Mouse (Mus musculus): ENCODE measurements around the gene Gm36028.

Gm36028 gene

DNA sequence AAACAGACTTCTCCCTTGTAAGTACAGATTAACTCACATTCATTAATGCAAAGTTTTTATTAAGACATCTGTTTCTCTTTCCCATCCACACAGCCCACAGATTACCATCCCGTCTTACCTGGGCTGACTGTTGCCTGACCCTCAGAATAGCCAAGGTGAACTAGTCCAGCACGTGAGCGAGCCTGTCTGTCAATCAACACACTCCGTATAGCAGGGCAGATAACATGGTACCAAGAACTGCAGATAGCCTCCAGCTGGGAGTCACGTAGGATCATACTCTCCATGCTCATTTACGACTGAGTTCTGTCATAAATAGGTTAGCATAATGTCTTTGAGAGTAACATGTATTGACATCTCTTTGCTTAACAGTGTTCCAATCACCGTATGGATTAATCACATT is at the start of gene Gm36028:
Gm36028 (minus strand) TSS at position 118 of the 400 bp plus-strand sequence.
- no peak for DNase-seq (ENCODE audit: inconsistent ontology term)

DNA sequence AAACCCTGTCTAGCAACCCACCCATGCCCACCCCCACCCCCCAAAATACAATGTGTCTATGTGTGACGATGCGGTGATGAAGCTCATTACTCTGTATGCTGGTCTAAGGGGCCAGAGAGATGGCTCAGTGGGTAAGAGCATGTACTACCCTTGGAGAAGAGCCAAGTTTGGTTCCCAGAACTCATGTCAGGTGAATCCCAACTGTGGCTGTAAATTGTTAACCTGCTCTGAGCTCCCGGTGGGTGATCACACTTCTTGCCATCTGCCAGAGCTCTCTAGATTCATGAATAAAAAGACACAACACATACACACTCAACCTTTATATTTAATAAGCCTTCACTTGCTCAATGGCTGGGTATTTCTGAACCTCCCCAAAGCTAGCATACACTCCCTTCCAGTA is 45.5 kb upstream of the Gm36028 start:
- no peak for DNase-seq (ENCODE audit: inconsistent ontology term)

DNA sequence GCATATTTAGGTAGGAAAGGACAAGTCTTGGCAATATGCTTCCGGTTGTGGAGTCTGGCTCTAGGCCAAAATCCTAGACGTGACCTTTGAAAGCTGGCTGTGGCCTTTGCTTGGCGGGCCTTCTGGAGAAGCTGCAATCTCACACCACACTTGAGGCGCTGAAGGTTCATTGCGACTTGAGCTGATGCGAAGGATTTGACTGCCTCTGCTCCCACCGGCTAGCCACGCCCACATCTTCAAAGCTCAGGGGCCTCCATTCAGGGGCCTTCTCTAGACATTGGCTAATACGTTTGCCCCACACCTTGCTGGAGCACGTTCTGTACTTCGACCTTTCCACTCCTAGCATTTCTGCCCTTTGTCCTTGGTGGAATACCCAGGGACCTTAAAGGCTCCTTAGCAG is 40.4 kb upstream of the Gm36028 start:
- DNase-seq (ENCODE audit: inconsistent ontology term), result no peak

DNA sequence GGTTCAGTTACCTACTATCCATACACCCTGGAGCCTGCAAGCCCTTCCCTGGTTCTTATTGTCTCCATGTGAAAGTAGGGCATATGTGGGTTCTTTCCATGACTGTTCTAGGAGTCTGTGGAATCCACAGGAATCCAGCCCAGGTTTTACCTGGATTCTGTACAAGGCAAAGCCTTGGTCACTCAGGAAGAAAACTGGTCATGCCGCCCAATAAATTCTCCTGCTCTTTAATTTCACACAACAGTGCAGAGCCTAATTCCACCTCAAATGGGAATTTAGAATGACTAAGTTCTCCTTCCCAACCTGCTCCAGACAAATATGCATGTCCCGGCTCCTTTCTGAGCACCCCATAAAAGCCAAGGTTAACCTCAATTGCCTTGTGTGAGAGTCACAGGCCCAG is 38.4 kb upstream of the Gm36028 start:
- no peak for DNase-seq (ENCODE audit: inconsistent ontology term)

DNA sequence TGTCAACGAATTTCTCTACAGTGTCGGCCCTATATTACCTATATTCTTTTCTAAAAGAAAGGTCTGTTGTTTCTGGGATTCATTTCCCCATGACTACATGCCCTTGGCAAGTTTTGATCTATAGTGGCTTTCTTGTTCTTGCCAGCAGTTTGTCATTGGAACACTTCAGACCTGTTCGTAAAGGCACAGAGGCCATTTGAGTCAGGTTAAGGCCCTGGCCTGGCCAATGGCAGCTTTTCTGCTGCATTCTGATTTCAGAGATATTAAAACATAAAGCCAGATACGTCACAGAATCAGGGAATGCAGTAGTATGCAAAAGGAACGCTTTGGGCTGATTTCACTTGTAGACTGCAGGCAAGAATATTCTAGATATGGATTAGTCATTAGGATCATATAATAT is 37.8 kb upstream of the Gm36028 start:
- DNase-seq (ENCODE audit: inconsistent ontology term), result no peak

DNA sequence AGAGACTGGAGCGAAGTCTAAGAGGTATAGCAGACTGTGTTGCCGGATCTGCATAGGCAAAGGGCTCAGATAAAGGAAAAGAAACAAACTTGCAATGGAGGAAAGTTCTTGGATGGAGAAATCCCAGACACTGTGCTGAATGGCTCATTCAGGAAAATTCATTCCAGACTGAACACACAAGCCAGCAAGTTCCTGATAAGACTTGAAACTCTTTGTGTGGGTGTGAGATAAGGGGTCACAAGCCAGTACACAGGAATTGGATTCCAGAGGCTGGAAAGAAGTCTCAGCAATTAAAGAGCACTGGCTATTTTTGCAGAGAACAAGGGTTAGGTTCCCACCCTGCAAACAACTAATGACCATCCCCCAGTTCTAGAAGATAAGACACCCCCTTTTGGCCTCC is 33.0 kb upstream of the Gm36028 start:
- DNase-seq (ENCODE audit: inconsistent ontology term), result no peak

DNA sequence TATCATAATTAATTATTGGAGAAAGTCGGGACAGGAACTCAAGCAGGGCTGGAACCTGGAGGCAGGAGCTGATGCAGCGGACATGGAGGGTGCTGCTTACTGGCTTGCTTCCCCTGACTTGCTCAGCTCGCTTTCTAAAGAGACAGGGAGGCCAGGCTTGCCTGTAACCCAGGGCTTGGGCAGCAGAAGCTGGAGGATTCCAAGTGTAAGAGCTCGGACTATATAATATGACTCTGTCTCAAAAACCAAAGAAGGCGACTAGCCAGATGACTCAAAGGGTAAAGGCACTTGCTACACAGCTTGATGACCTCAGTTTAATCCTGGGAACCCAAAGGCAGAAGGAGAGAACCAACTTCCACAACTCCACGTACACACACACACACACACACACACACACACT is 32.4 kb upstream of the Gm36028 start:
- DNase-seq (ENCODE audit: inconsistent ontology term), result no peak

DNA sequence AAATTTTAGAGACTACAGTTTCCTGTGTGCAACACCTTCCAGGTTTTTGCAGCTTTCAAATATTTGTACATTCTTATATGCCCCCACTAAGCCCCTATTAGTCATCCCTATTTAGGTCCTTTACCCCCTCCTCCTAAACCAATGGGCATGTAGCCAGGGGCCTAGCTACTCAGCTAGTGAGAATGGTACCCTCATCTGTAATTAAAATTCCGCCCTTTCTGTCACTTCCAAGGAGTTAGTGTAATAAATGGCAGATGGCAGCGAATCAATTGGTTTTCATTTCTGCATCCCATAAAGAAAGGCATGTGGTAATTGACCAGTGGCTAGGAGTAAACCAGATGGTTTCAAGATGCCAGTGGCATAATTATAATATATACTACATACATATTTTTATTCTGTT is 31.7 kb upstream of the Gm36028 start:
- DNase-seq (ENCODE audit: inconsistent ontology term), result peak; percentile 83

DNA sequence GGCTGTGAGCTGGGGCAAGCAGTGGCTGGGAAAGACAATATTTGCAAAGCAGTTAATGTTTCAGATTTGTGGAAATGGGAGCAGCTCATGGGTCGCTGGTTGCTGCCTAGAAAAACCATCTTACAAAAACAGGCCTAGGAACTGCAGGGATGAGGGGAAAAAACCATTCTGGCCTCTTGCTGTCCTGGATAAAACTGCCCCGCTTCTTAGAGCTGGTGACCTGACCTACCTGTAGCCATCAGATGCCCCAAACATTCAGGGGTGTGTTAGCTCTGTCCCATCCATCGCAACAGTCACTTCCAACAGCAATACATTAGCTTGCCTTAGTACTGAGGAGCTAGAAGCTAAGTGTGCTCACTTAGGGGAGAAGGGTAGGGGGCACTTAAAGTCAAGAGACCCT is 28.0 kb upstream of the Gm36028 start:
- DNase-seq (ENCODE audit: inconsistent ontology term), result no peak

DNA sequence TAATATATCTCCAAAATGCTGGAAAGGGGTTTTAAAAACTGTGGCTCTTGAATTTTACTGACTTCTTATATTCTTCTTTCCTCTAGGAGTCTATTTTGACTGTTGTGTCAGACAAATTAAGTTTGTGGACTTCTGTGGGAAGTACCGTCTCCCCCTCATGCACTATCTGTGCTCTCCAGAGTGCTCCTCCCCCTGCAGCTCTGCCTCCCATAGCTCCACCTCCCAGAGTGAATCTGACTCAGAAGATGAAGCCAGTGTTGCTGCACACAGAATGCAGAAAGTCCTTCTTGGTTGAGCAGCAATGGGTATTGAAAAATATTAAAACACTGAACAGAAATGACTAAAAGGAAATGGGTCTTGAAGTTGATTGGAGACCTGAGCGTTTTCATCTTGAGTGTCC is 20.2 kb upstream of the Gm36028 start:
- DNase-seq (ENCODE audit: inconsistent ontology term), result no peak

DNA sequence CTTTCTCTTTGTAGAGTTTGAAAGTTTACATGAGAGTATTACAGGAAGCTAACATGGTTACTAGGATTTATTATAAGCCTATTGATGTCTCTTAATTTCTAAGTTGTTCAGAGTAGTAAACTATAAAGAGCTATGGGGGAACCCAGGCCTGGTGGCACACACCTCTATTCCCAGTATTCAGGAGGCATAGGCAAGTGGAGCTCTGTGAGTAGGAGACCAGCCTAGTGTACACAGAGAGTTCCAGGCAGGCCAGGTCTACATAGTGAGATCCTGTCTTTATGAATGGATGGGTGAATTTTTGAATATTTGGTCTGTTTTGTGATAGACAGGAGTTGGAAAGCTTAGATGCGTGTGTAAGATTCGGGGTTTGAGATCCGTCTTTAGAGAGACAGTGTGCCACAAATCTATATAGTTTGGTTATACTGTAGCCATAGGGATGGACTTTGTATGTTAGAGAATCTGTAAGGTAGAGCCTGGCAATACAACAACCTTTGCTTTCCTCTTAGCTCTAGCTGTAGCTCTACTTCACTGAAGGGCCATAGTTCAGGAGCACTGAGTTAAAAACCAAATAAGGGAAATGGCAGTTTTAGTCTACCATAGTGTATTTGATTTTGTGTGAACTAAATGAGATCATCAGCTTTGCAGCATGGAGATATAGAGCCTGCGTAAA is 18.9 kb upstream of the Gm36028 start:
- DNase-seq (ENCODE audit: inconsistent ontology term), result no peak

DNA sequence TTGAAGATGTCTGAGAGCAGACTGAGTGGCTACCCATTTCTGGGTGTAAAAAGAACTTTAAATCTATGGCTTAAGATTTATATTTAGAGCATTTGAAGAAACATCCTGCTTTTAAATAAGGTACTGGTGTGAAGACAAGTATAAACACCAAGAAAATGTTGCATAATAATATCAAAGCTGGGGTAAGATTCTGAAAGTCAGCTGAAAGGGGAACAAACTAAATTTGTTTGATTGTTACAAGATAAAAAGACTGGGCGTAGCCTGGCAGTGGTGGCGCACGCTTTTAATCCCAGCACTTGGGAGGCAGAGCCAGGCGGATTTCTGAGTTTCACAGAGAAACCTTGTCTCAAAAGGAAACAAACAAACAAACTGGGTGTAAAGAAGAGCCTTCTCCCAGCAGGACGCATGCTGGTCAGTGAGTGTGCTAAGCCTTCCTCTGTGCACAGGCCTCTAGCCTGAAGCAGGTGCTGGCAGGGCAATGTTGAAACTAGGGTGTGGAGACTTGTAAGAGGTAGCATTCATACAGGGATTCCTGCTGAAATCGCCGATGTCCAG is 18.1 kb upstream of the Gm36028 start:
- DNase-seq (ENCODE audit: inconsistent ontology term), result no peak

DNA sequence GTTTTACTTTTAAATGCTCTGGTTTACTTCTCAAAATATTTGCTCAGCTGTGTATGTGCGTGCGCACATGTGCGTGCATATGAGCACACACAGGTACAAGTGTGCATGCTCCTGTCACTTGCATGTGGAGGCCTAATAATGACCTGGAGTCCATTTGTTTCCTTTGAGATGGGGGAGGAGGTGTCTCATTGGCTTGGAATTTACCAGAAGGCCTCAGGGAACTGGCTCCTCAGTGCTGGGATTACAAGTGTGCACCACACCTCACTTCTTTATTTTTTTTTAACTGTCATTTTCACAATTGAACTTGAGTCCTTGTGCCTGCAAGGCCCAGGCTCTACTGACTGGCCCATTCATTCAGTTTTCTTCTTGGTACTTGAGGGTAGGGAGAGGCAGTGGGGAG is 16.5 kb upstream of the Gm36028 start:
- DNase-seq (ENCODE audit: inconsistent ontology term), result no peak

DNA sequence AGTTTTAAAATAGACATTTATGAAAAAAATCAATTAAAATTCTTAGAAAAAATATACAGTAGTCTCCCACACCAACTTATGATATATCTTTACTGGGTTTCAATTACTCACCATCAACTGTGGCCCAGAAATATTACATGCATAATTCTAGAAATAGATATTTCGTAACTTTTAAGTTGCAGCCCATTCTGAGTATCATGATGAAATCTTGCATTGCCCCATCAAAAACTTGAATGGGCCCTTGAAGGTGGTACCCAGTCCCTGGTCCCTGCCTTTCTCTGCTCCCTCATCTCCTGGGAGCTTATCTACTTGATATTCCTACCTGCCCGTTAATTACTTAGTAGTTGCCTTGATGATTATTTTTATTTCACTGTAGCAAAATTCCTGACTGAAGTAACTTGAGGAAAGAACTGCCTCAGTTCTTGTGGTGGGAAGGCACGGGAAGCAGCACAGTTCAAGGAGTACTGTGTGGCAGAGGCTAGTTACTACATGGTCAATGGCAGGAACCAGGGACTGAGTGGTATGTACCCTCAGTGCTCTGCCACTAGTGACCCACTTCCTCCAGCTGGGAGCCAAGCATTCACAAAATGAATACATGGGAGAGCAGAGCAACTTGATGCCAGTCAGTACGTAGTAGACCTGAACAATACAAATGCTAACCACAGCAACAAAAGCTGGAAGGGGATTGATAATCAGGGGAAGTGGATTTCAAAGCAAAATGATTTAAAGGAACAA is 13.7 kb upstream of the Gm36028 start:
- DNase-seq (ENCODE audit: inconsistent ontology term), result peak; percentile 41

DNA sequence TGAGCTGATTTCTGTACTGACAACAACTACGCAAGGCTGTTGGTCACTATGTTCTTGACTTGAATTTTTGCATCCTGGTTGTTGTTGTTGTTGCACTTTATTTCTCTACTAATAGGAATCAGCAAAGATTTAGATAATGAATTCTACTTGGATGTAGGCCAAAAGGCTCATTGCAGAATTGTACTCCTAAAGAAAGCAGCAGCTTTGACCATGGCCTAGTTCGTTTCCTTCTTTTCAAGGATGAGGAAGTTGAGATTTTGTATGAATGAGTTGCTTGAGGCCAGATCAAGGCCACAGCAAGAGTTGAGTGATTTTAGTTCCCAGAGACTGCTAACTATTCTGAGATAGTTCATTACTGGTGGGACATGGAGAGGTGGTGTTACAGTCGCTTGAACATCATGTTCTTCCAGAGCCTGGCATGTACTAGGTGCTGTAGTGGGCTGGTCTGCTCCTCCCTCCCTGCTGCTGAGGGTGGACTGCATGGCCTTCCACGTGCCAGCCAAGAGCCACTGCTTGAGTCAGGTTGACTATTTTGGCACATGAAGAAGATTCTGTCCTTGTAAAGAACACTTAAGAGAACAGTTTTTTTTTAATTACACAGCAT is 10.3 kb upstream of the Gm36028 start:
- no peak for DNase-seq (ENCODE audit: inconsistent ontology term)

DNA sequence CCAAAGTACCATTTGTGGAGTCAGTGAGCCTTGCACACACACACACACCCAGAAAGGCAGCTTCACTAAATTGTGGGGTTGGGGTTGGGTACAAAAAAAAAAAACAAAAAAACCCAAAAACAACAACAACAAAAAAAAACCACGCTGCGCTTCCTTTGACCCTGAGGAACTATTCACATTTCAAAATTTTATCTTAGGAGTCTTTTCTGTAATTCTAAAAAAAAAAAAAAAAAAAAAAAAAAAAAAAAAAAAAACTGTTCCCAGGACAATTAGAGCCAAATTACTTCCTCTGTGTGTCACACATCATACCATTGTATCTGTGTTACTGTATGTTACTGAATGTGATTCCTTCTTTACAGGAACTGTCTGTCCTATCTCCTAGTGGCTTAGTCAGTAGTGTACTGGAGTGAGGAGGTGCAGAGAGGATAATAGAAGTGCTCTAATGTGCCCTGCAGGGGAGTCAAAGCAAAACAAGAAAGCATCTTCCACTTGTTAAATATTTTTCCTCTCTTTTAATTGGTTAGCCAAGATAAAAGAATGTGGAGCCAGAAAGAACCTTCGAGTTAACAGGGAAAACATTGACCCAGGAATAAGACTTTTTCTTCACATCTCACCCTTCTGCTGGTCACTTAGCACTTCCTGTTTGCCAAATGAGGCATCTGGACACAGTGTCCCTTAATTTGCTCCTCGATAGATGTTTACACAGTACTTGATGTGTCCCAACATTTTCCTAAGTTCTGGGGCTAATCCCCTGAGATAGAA is 8.7 kb upstream of the Gm36028 start:
- peak; percentile 66 for DNase-seq (ENCODE audit: inconsistent ontology term)

DNA sequence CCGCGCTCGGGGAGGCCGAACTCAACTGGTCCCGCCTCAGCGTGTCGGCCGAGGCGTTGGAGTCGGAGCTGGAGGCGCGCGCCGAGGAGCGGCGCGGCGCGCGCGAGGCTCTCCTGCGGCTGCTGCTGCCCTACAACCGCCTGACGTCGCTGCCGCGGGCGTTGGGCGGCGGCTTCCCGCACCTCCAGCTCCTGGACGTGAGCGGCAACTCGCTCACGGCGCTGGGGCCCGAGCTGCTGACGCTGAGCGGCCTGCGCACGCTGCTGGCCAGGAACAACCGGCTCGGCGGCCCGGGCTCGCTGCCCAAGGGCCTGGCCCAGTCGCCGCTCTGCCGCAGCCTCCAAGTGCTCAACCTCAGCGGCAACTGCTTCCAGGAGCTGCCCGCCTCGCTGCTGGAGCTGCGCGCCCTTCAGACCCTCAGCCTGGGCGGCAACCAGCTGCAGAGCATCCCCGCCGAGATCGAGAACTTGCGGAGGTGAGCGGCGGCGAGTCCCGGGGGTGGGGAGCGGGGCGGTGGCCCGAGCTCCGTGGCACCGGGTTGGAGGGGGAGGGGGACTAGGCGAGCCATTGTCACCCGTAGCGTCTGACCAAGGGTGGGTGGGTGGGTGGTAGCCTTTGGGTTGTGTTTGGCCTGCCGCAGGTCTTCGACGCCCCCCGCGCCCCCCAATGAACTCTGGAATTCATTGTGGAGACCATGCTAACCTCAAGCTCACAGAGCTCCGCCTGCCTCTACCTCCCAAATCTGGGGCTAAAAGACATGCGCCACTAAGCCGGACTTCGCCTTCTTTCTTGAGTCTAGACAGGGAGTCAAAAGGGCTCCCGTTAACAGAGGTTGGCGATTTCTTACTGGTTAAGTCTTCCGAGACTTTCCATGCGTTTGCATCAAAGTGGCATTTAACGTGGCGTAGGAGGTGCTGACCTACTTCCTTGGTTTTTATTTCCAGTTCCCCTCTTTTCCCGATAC is 7.8 kb upstream of the Gm36028 start:
- peak; percentile 61 for DNase-seq (ENCODE audit: inconsistent ontology term)

DNA sequence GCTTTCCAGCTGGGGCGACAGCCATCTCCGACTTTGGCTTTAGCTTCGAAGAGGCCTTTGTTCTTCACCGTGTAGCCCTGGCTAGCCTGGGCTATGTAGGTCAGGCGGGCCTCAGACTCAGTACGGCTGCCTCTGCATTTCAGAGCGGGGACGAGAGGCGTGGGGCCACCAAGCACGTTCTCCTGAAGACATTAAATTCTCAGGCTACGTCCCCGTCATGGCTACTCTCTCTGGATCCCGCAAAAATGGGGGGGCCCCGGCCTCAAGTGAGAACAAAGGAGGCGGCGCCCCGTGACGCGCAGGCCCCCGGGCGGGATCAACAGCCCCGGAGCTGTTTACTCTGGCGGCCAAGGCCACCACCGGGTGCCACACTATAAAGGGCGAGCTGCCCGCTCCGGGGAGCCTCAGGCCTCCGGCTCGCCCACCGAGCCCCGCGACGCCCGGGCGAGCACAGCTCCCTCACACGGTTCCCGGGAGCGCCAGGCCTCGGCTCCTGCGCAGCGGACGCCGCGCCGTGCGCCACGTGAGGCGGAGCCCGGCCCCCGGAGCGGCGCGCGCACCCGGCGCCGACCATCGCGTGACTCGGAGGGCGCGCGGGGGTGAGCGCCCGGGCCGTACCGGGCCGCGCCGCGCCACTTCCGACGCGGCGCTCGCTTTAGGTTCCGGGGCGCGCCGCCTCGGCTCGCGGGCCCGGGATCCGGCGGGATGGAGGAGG is 7.0 kb upstream of the Gm36028 start, which contains the start of gene Lrrc58:
Lrrc58 (plus strand) TSS at position 599 of the 715 bp plus-strand sequence.
- DNase-seq (ENCODE audit: inconsistent ontology term), result peak; percentile 91

DNA sequence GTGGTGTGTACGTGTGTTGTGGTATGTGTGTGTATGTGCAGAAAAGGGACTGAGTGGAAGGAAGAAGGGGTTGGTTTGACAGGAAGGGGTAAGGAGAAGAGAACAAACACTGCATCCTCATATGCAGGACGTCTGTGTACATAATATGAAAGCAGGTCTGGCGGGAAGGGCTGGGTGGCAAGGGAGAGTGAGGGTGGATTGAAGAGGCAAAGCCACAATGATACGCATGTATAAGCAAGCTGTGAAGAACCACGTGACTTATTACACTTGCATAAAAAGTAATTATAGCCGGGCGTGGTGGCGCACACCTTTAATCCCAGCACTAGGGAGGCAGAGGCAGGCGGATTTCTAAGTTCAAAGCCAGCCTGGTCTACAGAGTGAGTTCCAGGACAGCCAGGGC is 4.9 kb upstream of the Gm36028 start:
- no peak for DNase-seq (ENCODE audit: inconsistent ontology term)

DNA sequence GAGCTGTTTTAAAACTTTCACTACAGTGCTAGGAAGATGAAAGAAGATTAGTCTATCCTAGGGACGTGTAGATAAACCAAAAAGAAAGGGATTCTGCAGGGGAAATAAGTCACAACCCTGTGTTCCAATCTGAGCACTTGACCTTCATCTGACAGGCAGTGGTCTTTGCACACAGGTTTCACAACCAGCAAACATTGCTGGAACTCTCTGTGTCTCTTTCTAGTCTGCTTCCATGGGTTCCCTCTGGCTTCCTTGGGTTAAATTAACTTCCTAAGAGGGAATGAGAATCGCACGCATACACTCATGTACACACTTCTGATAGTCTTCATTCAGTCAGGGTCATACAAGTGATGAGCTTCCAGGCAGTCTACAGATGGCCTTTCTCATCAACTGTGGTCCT is 2.9 kb upstream of the Gm36028 start:
- DNase-seq (ENCODE audit: inconsistent ontology term), result no peak
